Mouse (Mus musculus): ENCODE data around the gene Gm17359. TPM values are rescaled to one million over a fixed set of nuclear protein-coding genes. Genes with fewer than 3 reads are reported as not detected.
A peak's percentile ranks its signal among the peaks of the same experiment; 100 is the strongest.

Gm17359 gene
- polyA plus RNA-seq, 1 experiment from 2014 or later: not detected

- Histone ChIP-seq H3K4me2 (ENCODE audit: low read length) (no peak overlapping the region), H3K4me1 (ENCODE audit: control insufficient read depth, insufficient read depth, low read depth, low read length) (peaks cover 6% of the 10 kb centered on the region; the same call in 1 of the 2 replicates), H3K36me3 (ENCODE audit: control insufficient read depth, insufficient read depth, low read length) (no peaks in the 10 kb centered on the region), H3K27me3 (replicated peaks; ENCODE audit: control insufficient read depth, insufficient read depth, low read length) (no peaks in the 10 kb centered on the region), H3K27ac (ENCODE audit: low read depth, low read length) (no peak overlapping the region), H3K4me3 (ENCODE audit: low read length) (no peak overlapping the region), H3K9me3 (ENCODE audit: control insufficient read depth, low read length) (no peaks in the 10 kb centered on the region), H3K9ac (ENCODE audit: low read depth, low read length) (no peak overlapping the region)
- no peak for ATAC-seq
- WGBS: 49% methylated on average over 4 of the region's 4 CpGs
These were observed 72.1 kb downstream of the Gm17359 start for GRCm38 (mm10) chr3:79408546-79408945.

- Histone ChIP-seq H3K27ac (ENCODE audit: low read depth, low read length) (no peak overlapping the region), H3K4me1 (ENCODE audit: control insufficient read depth, insufficient read depth, low read depth, low read length) (peaks cover 6% of the 10 kb centered on the region; the same call in 1 of the 2 replicates), H3K27me3 (replicated peaks; ENCODE audit: control insufficient read depth, insufficient read depth, low read length) (no peaks in the 10 kb centered on the region), H3K36me3 (ENCODE audit: control insufficient read depth, insufficient read depth, low read length) (no peaks in the 10 kb centered on the region), H3K4me2 (ENCODE audit: low read length) (peak overlapping the region; percentile 17; the same call in 1 of the 2 replicates), H3K9me3 (ENCODE audit: control insufficient read depth, low read length) (no peaks in the 10 kb centered on the region), H3K4me3 (ENCODE audit: low read length) (no peak overlapping the region), H3K9ac (ENCODE audit: low read depth, low read length) (no peak overlapping the region)
- peak; percentile 79 for ATAC-seq
- WGBS: 22% methylated on average over 9 of the region's 10 CpGs
These were observed 73.6 kb downstream of the Gm17359 start for GRCm38 (mm10) chr3:79409927-79410628.

DNA sequence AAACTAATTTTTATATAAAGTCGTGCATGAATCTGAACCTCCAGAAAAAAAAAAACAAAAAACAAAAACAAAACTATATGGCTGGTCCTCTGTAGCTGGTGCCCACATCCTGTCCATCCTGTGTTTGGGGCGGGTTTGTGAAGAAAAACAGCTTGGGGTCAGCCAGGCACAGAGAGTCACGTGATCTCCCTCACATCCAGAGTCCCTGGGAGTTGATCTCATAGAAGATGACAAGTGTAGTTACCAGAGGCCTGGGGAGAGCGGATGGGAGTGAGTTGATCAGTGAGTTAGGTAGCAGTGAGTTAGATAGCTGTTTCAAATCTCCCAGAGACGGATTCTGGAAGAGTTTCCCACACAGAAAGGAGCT lies 74.2 kb downstream of the Gm17359 start:
- no peak overlapping the region for H3K4me3 ChIP-seq (ENCODE audit: low read length)
- no peaks in the 10 kb centered on the region for H3K27me3 ChIP-seq (replicated peaks; ENCODE audit: control insufficient read depth, insufficient read depth, low read length)
- 27% methylated on average over 5 of the region's 5 CpGs for WGBS
- no peaks in the 10 kb centered on the region for H3K36me3 ChIP-seq (ENCODE audit: control insufficient read depth, insufficient read depth, low read length)
- no peak overlapping the region for H3K4me2 ChIP-seq (ENCODE audit: low read length)
- no peaks in the 10 kb centered on the region for H3K9me3 ChIP-seq (ENCODE audit: control insufficient read depth, low read length)
- no peak overlapping the region for H3K27ac ChIP-seq (ENCODE audit: low read depth, low read length)
- no peak overlapping the region for H3K9ac ChIP-seq (ENCODE audit: low read depth, low read length)
- H3K4me1 ChIP-seq (ENCODE audit: control insufficient read depth, insufficient read depth, low read depth, low read length): peaks cover 6% of the 10 kb centered on the region; the same call in 1 of the 2 replicates
- ATAC-seq: no peak

GRCm38 (mm10) chr3:79411666-79412065 lies 75.2 kb downstream of the Gm17359 start:
- Histone ChIP-seq H3K9me3 (ENCODE audit: control insufficient read depth, low read length) (no peaks in the 10 kb centered on the region), H3K4me3 (ENCODE audit: low read length) (no peak overlapping the region)

DNA sequence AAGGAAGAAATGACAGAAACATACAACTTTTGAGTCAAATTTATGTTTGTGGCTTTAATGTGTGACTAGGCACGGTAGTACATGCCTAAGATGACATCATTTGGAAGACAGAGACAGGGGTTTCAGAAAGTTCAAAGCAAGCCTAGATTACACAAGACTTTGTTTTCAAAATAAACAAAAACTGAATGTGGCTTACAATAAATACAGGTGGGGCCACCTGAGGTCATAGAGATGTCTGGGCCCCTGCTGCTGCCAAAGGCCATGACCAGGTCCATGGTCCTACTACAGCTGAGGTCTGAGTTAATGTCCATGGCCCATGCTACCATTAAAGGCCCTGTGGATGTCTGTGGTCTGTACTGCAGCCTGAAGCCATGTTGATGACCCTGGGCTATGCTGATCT lies 77.0 kb downstream of the Gm17359 start:
- Histone ChIP-seq H3K4me3 (ENCODE audit: low read length) (no peak overlapping the region), H3K4me1 (ENCODE audit: control insufficient read depth, insufficient read depth, low read depth, low read length) (peaks cover 12% of the 10 kb centered on the region)
- WGBS: 81% methylated on average over 1 of the region's 1 CpGs

More at GRCm38 (mm10) chr3:79411666-79412065, 75.2 kb downstream of the Gm17359 start:
- Histone ChIP-seq H3K9ac (ENCODE audit: low read depth, low read length) (no peak overlapping the region), H3K4me2 (ENCODE audit: low read length) (no peak overlapping the region), H3K27me3 (replicated peaks; ENCODE audit: control insufficient read depth, insufficient read depth, low read length) (no peaks in the 10 kb centered on the region), H3K4me1 (ENCODE audit: control insufficient read depth, insufficient read depth, low read depth, low read length) (peaks cover 6% of the 10 kb centered on the region; the same call in 1 of the 2 replicates), H3K27ac (ENCODE audit: low read depth, low read length) (no peak overlapping the region), H3K36me3 (ENCODE audit: control insufficient read depth, insufficient read depth, low read length) (no peaks in the 10 kb centered on the region)
- 48% methylated on average over 2 of the region's 2 CpGs for WGBS
- no peak for ATAC-seq

DNA sequence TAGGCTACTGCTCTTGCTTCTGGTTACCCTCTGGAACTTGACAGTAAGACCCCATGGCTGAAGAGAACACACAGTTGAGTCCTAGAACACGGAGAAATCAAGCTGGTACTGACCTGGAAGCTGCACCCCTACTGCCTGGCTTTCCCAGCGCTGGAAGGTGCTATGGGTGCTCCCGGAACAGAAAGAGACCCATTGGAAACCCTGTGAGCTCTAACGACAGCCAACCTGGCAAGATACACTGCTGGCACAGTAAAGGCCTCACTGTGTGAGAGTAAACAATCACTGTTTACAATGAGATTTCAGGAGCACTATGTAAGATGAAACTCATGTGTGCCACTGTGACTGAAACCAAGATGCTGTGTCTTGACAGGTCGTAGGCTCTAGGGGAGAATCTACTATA lies 78.6 kb downstream of the Gm17359 start:
- Histone ChIP-seq H3K9me3 (ENCODE audit: control insufficient read depth, low read length) (no peaks in the 10 kb centered on the region), H3K27ac (ENCODE audit: low read depth, low read length) (no peak overlapping the region), H3K36me3 (ENCODE audit: control insufficient read depth, insufficient read depth, low read length) (no peaks in the 10 kb centered on the region), H3K4me2 (ENCODE audit: low read length) (no peak overlapping the region), H3K9ac (ENCODE audit: low read depth, low read length) (no peak overlapping the region), H3K4me3 (ENCODE audit: low read length) (no peak overlapping the region), H3K27me3 (replicated peaks; ENCODE audit: control insufficient read depth, insufficient read depth, low read length) (no peaks in the 10 kb centered on the region), H3K4me1 (ENCODE audit: control insufficient read depth, insufficient read depth, low read depth, low read length) (peaks cover 8% of the 10 kb centered on the region)
- 85% methylated on average over 5 of the region's 5 CpGs for WGBS
- no peak for ATAC-seq

More for the DNA sequence above, 77.0 kb downstream of the Gm17359 start:
- Histone ChIP-seq H3K27me3 (replicated peaks; ENCODE audit: control insufficient read depth, insufficient read depth, low read length) (no peaks in the 10 kb centered on the region), H3K9ac (ENCODE audit: low read depth, low read length) (no peak overlapping the region), H3K4me2 (ENCODE audit: low read length) (no peak overlapping the region), H3K9me3 (ENCODE audit: control insufficient read depth, low read length) (no peaks in the 10 kb centered on the region), H3K36me3 (ENCODE audit: control insufficient read depth, insufficient read depth, low read length) (no peaks in the 10 kb centered on the region), H3K27ac (ENCODE audit: low read depth, low read length) (no peak overlapping the region)
- no peak for ATAC-seq

GRCm38 (mm10) chr3:79415929-79416328 lies 79.5 kb downstream of the Gm17359 start:
- H3K9me3 ChIP-seq (ENCODE audit: control insufficient read depth, low read length): no peaks in the 10 kb centered on the region
- no peak overlapping the region for H3K4me3 ChIP-seq (ENCODE audit: low read length)
- H3K4me2 ChIP-seq (ENCODE audit: low read length): no peak overlapping the region
- ATAC-seq: no peak
- no peak overlapping the region for H3K9ac ChIP-seq (ENCODE audit: low read depth, low read length)
- no peaks in the 10 kb centered on the region for H3K27me3 ChIP-seq (replicated peaks; ENCODE audit: control insufficient read depth, insufficient read depth, low read length)
- H3K36me3 ChIP-seq (ENCODE audit: control insufficient read depth, insufficient read depth, low read length): no peaks in the 10 kb centered on the region
- peaks cover 5% of the 10 kb centered on the region for H3K4me1 ChIP-seq (ENCODE audit: control insufficient read depth, insufficient read depth, low read depth, low read length)
- H3K27ac ChIP-seq (ENCODE audit: low read depth, low read length): no peak overlapping the region

DNA sequence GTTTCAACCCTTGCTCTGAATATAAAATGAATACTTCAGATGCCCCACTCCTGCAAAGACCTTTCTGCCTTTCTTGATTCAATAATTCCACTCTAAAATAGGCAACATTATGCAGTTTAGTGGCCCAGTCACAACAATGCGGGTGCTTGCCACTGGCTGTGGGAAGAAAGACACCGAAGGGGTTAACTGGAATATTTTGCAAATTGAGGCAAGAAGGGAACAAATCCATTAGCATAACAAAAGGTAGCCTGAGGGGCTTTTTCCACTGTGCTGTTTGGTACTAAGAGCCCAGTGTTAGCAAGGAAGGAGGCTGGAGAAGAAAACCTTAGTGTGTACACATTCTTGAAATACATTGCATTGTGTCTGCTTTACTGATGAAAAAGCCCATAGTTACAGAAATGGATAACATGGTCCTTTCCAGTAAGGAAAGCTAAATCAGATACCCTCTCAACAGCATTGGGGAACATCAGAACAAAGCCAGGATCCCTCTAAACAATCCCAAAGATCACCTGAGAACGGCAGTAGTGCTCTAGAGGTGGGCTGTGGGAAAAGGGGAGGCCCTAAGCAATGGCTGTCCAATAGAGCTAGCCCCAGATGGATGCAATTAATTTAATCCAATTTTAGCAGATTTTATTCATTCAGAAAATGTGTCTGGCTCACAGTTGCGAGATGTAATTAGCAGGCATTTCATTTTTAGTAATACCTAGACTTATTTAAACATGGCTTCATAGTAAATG lies 80.7 kb downstream of the Gm17359 start:
- H3K9ac ChIP-seq (ENCODE audit: low read depth, low read length): no peak overlapping the region
- H3K36me3 ChIP-seq (ENCODE audit: control insufficient read depth, insufficient read depth, low read length): no peaks in the 10 kb centered on the region
- H3K27ac ChIP-seq (ENCODE audit: low read depth, low read length): no peak overlapping the region
- peak; percentile 78 for ATAC-seq
- H3K4me3 ChIP-seq (ENCODE audit: low read length): no peak overlapping the region
- H3K27me3 ChIP-seq (replicated peaks; ENCODE audit: control insufficient read depth, insufficient read depth, low read length): no peaks in the 10 kb centered on the region
- WGBS: 17% methylated on average over 4 of the region's 4 CpGs
- H3K4me1 ChIP-seq (ENCODE audit: control insufficient read depth, insufficient read depth, low read depth, low read length): peaks cover 5% of the 10 kb centered on the region
- H3K4me2 ChIP-seq (ENCODE audit: low read length): no peak overlapping the region; the same call in 1 of the 2 replicates
- no peaks in the 10 kb centered on the region for H3K9me3 ChIP-seq (ENCODE audit: control insufficient read depth, low read length)

GRCm38 (mm10) chr3:79418921-79419320 lies 82.5 kb downstream of the Gm17359 start:
- Histone ChIP-seq H3K27me3 (replicated peaks; ENCODE audit: control insufficient read depth, insufficient read depth, low read length) (no peaks in the 10 kb centered on the region), H3K4me2 (ENCODE audit: low read length) (no peak overlapping the region), H3K4me3 (ENCODE audit: low read length) (no peak overlapping the region), H3K9ac (ENCODE audit: low read depth, low read length) (no peak overlapping the region), H3K27ac (ENCODE audit: low read depth, low read length) (no peak overlapping the region), H3K4me1 (ENCODE audit: control insufficient read depth, insufficient read depth, low read depth, low read length) (peaks cover 5% of the 10 kb centered on the region), H3K9me3 (ENCODE audit: control insufficient read depth, low read length) (no peaks in the 10 kb centered on the region), H3K36me3 (ENCODE audit: control insufficient read depth, insufficient read depth, low read length) (no peaks in the 10 kb centered on the region)
- 83% methylated on average over 14 of the region's 14 CpGs for WGBS
- peak; percentile 35; the same call in 1 of the 2 replicates for ATAC-seq
